Mouse (Mus musculus) Patski (cell line): Measurements from ENCODE around the gene Pmvk. TPM values are rescaled to one million over a fixed set of nuclear protein-coding genes. Genes with fewer than 3 reads are reported as not detected.

Experiments used
- ATAC-seq: fragments of 100-300 bp; one replicate; pipeline ENCODE4 v1.8.0; 2021
- CTCF ChIA-PET: fragments of 350-600 bp; sonication (Branson Sonifier 250); formaldehyde crosslinking; loops from one replicate; lab custom pipeline; 2022; ENCODE audit warnings: inconsistent platforms; lab: Charles Lee
- POLR2A ChIA-PET: fragments of 350-600 bp; sonication (Branson Sonifier 250); formaldehyde crosslinking; loops from one replicate; lab custom pipeline; 2022; ENCODE audit warnings: antibody characterized with exemption, inconsistent platforms; lab: Charles Lee
- DNase-seq: peaks from one replicate; pipeline ENCODE4 v3.0.0-alpha.2; 2011; ENCODE audit warnings: low read depth, low spot score
- H3K27me3 ChIP-seq: fragments of 371-371 bp; one replicate; pipeline ENCODE4 v1.5.1; 2021
- CTCF ChIP-seq: fragments of 100-300 bp; IDR thresholded peaks from one replicate; pipeline ENCODE4 v1.5.1; 2021
- in situ Hi-C: fragments of 300-500 bp; cut with MboI; formaldehyde crosslinking; loops from 3 replicates; pipeline ENCODE4 v1.11.1; 2018; ENCODE audit warnings: low pct_unique_long_range_greater_than_20kb, mixed read lengths
- polyA plus RNA-seq: library from polyadenylated mRNA; unstranded; gene quantifications from one replicate; pipeline ENCODE4 v1.2.3, GENCODE M21; 2021

Gene Pmvk
- polyA plus RNA-seq, 1 experiment from 2014 or later: 40.7 TPM

GRCm38 (mm10) chr3:89437269-89437668 lies 17.1 kb upstream of the Pmvk start:
- no peaks in the 10 kb centered on the region for H3K27me3 ChIP-seq
- ChIA-PET CTCF (interaction anchor here (0.8 to 4.0 kb wide), 6 partner anchors 12 to 41 kb away, joined by 3 to 30 read pairs (median 7); no protein-coding TSS in a partner anchor), POLR2A (interaction anchor here (1.2 to 3.1 kb wide), 5 partner anchors 17 to 49 kb away, joined by 3 to 29 read pairs (median 7); partner anchors contain the start of gene Cks1b)
- in situ Hi-C loops: no loop called here
- no peak for ATAC-seq
- no peak for DNase-seq
- TF ChIP-seq CTCF: no peak

GRCm38 (mm10) chr3:89440691-89441090 lies 13.7 kb upstream of the Pmvk start:
- H3K27me3 ChIP-seq: no peaks in the 10 kb centered on the region
- ATAC-seq (no peak), DNase-seq (no peak)
- CTCF ChIA-PET: interaction anchor here (1.1 kb wide), 1 partner anchor 9 kb away, joined by 5 read pairs; no protein-coding TSS in a partner anchor
- no peak for TF ChIP-seq CTCF
- POLR2A ChIA-PET: interaction anchor here (1.0 kb wide), 1 partner anchor 16 kb away, joined by 5 read pairs; no protein-coding TSS in a partner anchor
- in situ Hi-C loops: no loop called here

GRCm38 (mm10) chr3:89448720-89449537 lies 5.4 kb upstream of the Pmvk start:
- CTCF ChIA-PET: interaction anchor here (0.6 to 5.1 kb wide), 17 partner anchors 7 to 110 kb away, joined by 3 to 30 read pairs (median 4); partner anchors contain the start of gene Pbxip1
- DNase-seq: no peak

GRCm38 (mm10) chr3:89449541-89449940 lies 4.8 kb upstream of the Pmvk start:
- DNase-seq (no peak), ATAC-seq (no peak)
- CTCF ChIA-PET: interaction anchor here (0.6 to 5.1 kb wide), 16 partner anchors 9 to 113 kb away, joined by 3 to 30 read pairs (median 4); partner anchors contain the start of gene Pbxip1
- TF ChIP-seq CTCF: no peak
- POLR2A ChIA-PET: interaction anchor here (0.6 to 1.7 kb wide), 3 partner anchors 10 to 30 kb away, joined by 3 to 5 read pairs (median 3); no protein-coding TSS in a partner anchor
- H3K27me3 ChIP-seq: no peaks in the 10 kb centered on the region
- in situ Hi-C loops: no loop called here

More at GRCm38 (mm10) chr3:89448720-89449537, 5.4 kb upstream of the Pmvk start:
- H3K27me3 ChIP-seq: no peaks in the 10 kb centered on the region
- POLR2A ChIA-PET: interaction anchor here (0.6 to 1.6 kb wide), 7 partner anchors 10 to 235 kb away, joined by 3 to 7 read pairs (median 4); partner anchors contain the start of genes Adam15 and Pbxip1
- in situ Hi-C loops: no loop called here
- ATAC-seq: peak; percentile 28
- TF ChIP-seq CTCF: no peak

- in situ Hi-C loops: no loop called here
- ATAC-seq (no peak), DNase-seq (no peak)
- ChIA-PET POLR2A (no interaction called here), CTCF (interaction anchor here (5.1 kb wide), 1 partner anchor 14 kb away, joined by 30 read pairs; the partner anchor contains the start of gene Pbxip1)
- H3K27me3 ChIP-seq: no peaks in the 10 kb centered on the region
- no peak for TF ChIP-seq CTCF
These were observed 2.4 kb upstream of the Pmvk start for GRCm38 (mm10) chr3:89451916-89452315.

GRCm38 (mm10) chr3:89455786-89456285 lies 1.5 kb downstream of the Pmvk start:
- no peaks in the 10 kb centered on the region for H3K27me3 ChIP-seq
- ATAC-seq (no peak), DNase-seq (no peak)
- POLR2A ChIA-PET: interaction anchor here (0.6 to 0.8 kb wide), 3 partner anchors 18 to 64 kb away, joined by 3 to 7 read pairs (median 4); no protein-coding TSS in a partner anchor
- in situ Hi-C loops: no loop called here
- CTCF ChIA-PET: interaction anchor here (0.9 to 3.4 kb wide), 15 partner anchors 8 to 316 kb away, joined by 3 to 23 read pairs (median 6); partner anchors contain the start of genes Adam15 and Pbxip1
- TF ChIP-seq CTCF: no peak

- no peak for TF ChIP-seq CTCF
- no peaks in the 10 kb centered on the region for H3K27me3 ChIP-seq
- POLR2A ChIA-PET: interaction anchor here (1.5 kb wide), 1 partner anchor 16 kb away, joined by 5 read pairs; no protein-coding TSS in a partner anchor
- CTCF ChIA-PET: interaction anchor here (0.6 to 4.8 kb wide), 24 partner anchors 9 to 315 kb away, joined by 3 to 23 read pairs (median 4); partner anchors contain the start of genes Adam15, Flad1, Pbxip1 and Pygo2
- DNase-seq: no peak
- in situ Hi-C loops: no loop called here
- peak; percentile 68 for ATAC-seq
These were observed 2.7 kb downstream of the Pmvk start for GRCm38 (mm10) chr3:89456726-89457665.

GRCm38 (mm10) chr3:89458372-89458964 lies 4.1 kb downstream of the Pmvk start:
- CTCF ChIA-PET: interaction anchor here (0.8 to 4.8 kb wide), 11 partner anchors 9 to 62 kb away, joined by 3 to 22 read pairs (median 4); partner anchors contain the start of gene Pbxip1
- no peaks in the 10 kb centered on the region for H3K27me3 ChIP-seq
- in situ Hi-C loops: no loop called here
- DNase-seq (no peak), ATAC-seq (no peak)
- TF ChIP-seq CTCF: no peak
- POLR2A ChIA-PET: interaction anchor here (1.0 to 2.8 kb wide), 5 partner anchors 22 to 50 kb away, joined by 3 to 9 read pairs (median 6); partner anchors contain the start of gene Pbxip1
